In genomic region chr1:51332986-51333385, GRCm38 (mm10) we compare ENCODE assay signal across 9 mouse cellular contexts. TPM values are rescaled to one million over a fixed set of nuclear protein-coding genes. Genes with fewer than 3 reads are reported as not detected.
DNase-seq lines count a peak whose midpoint lies in the region; ATAC-seq and TF ChIP-seq lines count a peak whose summit lies in the region.
"Had no signal": no experiment of that assay in that cellular context is flagged by ENCODE, and none has a peak within 500 bp of the region (broad histone marks: within the 10 kb centered on the region; RNA-seq: fewer than 3 reads in every experiment).

No protein-coding gene starts in this region.

- H3K9ac ChIP-seq in hindbrain, embryonic 15.5 days, result no peak overlapping the region

- 55% methylated on average over 6 of the region's 6 CpGs for WGBS in embryonic facial prominence, embryonic 10.5 days
- 48% methylated on average over 6 of the region's 6 CpGs for WGBS in hindbrain, embryonic 15.5 days

- no peak for ATAC-seq in hindbrain, embryonic 15.5 days (ENCODE audit: low FRiP score, low read depth)
- ATAC-seq in megakaryocyte-erythroid progenitor cell, adult 5-6 weeks (replicated peaks; ENCODE audit: low FRiP score, low TSS enrichment, poor library complexity, severe bottlenecking), result no peak

- H3K9me3 ChIP-seq in embryonic facial prominence, embryonic 10.5 days, result no peaks in the 10 kb centered on the region
- no peaks in the 10 kb centered on the region for H3K9me3 ChIP-seq in hindbrain, embryonic 15.5 days

- no peak for TF ChIP-seq CTCF in layer of hippocampus, adult 2 months (conservative IDR thresholded peaks at IDR 0.05)

- no peaks in the 10 kb centered on the region for H3K27me3 ChIP-seq in embryonic facial prominence, embryonic 10.5 days (replicated peaks; ENCODE audit: low read depth, poor library complexity, severe bottlenecking)
- no peaks in the 10 kb centered on the region for H3K27me3 ChIP-seq in hindbrain, embryonic 15.5 days
- H3K27me3 ChIP-seq: Patski had no signal

- H3K36me3 ChIP-seq in embryonic facial prominence, embryonic 10.5 days (replicated peaks), result no peaks in the 10 kb centered on the region
- no peaks in the 10 kb centered on the region for H3K36me3 ChIP-seq in hindbrain, embryonic 15.5 days

- H3K27ac ChIP-seq in layer of hippocampus, adult 2 months, result peak overlapping the region; percentile 90
- H3K27ac ChIP-seq in embryonic facial prominence, embryonic 10.5 days (replicated peaks), result peak overlapping the region; percentile 76; the same call in 1 of the 2 replicates
- peak overlapping the region; percentile 59 for H3K27ac ChIP-seq in hindbrain, embryonic 15.5 days (replicated peaks)

- H3K4me3 ChIP-seq in layer of hippocampus, adult 2 months, result peak overlapping the region; percentile 48
- H3K4me3 ChIP-seq in embryonic facial prominence, embryonic 10.5 days, result no peak overlapping the region
- H3K4me3 ChIP-seq in hindbrain, embryonic 15.5 days, result peak overlapping the region; percentile 19; the same call in 1 of the 2 replicates

- peak overlapping the region; percentile 47 for H3K4me2 ChIP-seq in hindbrain, embryonic 15.5 days

- DNase-seq in layer of hippocampus, adult 2 months (ENCODE audit: low spot score in 2 of 2), result no peak
- no peak for DNase-seq in layer of hippocampus, postnatal 10 days (ENCODE audit: low spot score in 2 of 2)
- no peak for DNase-seq in embryonic facial prominence, embryonic 10.5 days (ENCODE audit: low spot score)
- peak; percentile 12 for DNase-seq in lung, postnatal 14 days
- no peak for DNase-seq in adrenal gland, postnatal 36 days
- DNase-seq in spleen, adult 12 weeks (ENCODE audit: low spot score), result no peak

- H3K4me1 ChIP-seq in embryonic facial prominence, embryonic 10.5 days, result peaks cover 8% of the 10 kb centered on the region
- peaks cover 23% of the 10 kb centered on the region for H3K4me1 ChIP-seq in hindbrain, embryonic 15.5 days (replicated peaks)

RNA-seq across cellular contexts. Expression of gene Cavin2, which starts 44.1 kb away (rescaled TPM):
- total RNA-seq in layer of hippocampus, adult 2 months (2021), result 1 to 10 TPM; 6.8 to 7.7 TPM
- total RNA-seq in layer of hippocampus, postnatal 10 days (2021), result 1 to 10 TPM; 4.2 to 4.8 TPM
- polyA plus RNA-seq in embryonic facial prominence, embryonic 10.5 days (2016; fragmentation: Nextera tagmentation; extraction: Ambion mirVana), result 4.6 and 5.7 TPM in 2 replicates
- polyA plus RNA-seq in hindbrain, embryonic 15.5 days (2015; fragmentation: Nextera tagmentation; extraction: Ambion mirVana), result 10.9 TPM in 2 replicates
- 10 to 100 TPM; 41.3 to 55.1 TPM for total RNA-seq in adrenal gland, postnatal 36 days (2021)
- total RNA-seq in megakaryocyte-erythroid progenitor cell, adult 5-6 weeks (2014; fragmentation: Nextera tagmentation), result 0.70 and 1.1 TPM in 2 replicates
- total RNA-seq in megakaryocyte-erythroid progenitor cell, adult 5-6 weeks (2017), result 7.1 and 19.1 TPM in 2 replicates
